Mouse (Mus musculus) heart, postnatal 25 days (tissue): ENCODE results near the gene Acvrl1. TPM values are rescaled to one million over a fixed set of nuclear protein-coding genes. Genes with fewer than 3 reads are reported as not detected.
A peak's percentile ranks its signal among the peaks of the same experiment; 100 is the strongest.
"Not testable (repeated sequence)": the region's sequence is repeated elsewhere in the genome, so short reads cannot be mapped to it uniquely, and the experiment has no call there.

ENCODE experiments used
- DNase-seq: peaks from one replicate; pipeline ENCODE4 v3.0.0; 2022; ENCODE audit warnings: low spot score
- intact Hi-C: fragments of 180-260 bp; cut with DNase I; formaldehyde crosslinking; loops from one replicate; pipeline ENCODE4 v1.15.1; 2025
- total RNA-seq, 2 experiments: library from RNA; stranded (reverse); gene quantifications; 2 replicates each; pipeline ENCODE4 v1.2.3; 2021

Gene Acvrl1
- total RNA-seq, 2 experiments from 2014 or later, result 23.2 to 31.5 TPM

DNA sequence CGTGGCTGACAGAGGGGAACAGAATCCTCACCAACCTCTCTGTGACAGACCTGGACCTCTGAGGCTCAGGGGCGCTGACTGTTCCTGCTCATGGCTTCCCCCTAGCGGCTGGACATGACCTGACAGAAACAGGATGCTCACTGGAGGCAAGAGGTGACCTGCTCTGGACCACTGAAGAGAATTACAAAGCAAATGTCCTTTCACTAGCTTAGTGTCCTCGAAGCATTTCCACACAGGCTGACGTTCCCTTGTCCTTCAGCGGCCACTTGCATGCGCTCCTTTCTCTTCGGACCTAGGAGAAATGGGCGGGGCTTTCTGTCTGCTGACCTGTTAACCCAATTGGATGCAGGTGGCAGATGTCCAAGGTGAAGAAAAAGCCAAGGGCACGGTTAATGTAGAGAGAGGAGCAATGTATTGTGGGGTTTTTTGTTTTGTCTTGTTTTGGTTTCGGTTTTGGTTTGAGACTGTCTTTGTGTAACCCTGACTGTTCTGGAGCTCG, 22.8 kb upstream of the Acvrl1 start:
- DNase-seq, result peak; percentile 61
- intact Hi-C loops, result loop anchor here (2.0 to 5.0 kb wide), 4 partner anchors 25 to 92 kb away; no protein-coding TSS in a partner anchor

DNA sequence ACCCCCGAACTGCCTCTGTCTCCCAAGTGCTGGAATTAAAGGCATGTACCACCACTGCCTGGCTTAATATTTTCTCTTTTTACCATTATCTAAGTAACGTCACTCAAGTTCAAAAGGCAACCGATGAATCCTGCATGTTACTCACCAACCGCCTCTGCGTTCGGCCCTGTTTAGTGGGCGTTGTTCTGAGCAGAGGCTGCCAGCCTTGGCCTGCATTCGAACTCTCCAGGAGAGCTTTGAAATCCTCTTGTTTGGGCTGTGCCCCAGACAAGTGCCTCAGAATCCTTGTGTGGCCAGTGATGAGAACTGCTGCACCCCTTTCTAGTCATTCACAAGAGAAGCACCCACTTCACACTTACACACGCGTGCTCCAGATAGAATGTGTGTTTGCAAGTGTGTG, 22.3 kb upstream of the Acvrl1 start:
- intact Hi-C loops, result loop anchor here (5.0 kb wide), 2 partner anchors 34 to 91 kb away; no protein-coding TSS in a partner anchor
- no peak for DNase-seq

DNA sequence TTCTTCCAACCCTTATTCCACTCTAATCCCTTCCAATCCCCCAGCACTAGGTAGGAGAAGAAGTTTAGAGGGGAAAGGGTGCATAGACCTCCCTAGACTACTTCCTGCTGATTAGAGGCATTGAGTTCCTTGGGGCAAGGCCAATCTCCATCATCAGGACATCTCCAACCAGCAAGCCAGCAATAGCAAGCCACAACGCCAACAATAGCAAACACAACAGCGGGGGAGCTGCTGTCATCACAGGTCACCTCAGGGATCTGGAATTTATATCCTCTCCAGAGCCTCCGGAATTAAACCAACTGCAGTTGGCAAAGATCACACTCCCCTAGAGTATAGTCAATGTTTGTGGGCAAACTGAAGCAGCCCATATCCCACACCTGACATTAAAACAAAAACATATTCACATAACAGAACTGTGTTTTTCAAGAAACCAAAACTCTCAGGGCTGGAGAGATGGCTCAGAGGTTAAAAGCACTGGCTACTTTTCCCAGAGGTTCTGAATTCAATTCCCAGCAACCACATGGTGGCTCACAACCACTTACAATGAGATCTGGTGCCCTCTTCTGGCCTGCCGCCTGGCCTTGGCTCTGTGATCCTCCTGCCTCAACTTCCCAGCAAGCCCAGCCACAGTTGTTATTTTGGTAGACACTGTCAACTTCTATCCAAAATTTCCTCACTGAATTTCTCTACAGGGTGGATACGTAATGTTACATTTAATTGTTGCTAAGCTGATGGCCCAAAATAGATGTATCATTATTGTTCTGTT, 20.2 kb upstream of the Acvrl1 start:
- intact Hi-C loops, result loop anchor here (5.0 kb wide), 2 partner anchors 36 to 89 kb away; no protein-coding TSS in a partner anchor
- no peak for DNase-seq

DNA sequence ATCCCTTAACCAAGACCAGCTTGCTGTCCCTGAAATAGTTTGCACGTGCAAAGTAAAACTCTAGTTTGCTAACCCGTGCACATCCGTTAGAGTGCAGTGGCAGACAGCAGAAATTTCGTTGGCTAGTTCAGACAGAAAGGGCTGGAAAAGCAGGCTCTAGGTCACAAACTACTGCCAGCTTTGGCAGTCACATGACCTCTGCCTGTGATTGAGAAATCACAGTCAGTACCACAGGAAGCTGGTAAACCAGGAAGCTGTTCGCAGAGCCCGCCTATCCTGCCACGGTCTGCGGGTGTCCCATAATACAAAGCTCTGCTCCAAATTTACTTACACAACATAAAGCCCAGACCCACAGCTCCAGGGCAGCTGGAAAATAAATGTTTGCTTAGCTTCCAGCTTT, 15.1 kb upstream of the Acvrl1 start:
- DNase-seq, result peak; percentile 51
- intact Hi-C loops, result no loop called here

DNA sequence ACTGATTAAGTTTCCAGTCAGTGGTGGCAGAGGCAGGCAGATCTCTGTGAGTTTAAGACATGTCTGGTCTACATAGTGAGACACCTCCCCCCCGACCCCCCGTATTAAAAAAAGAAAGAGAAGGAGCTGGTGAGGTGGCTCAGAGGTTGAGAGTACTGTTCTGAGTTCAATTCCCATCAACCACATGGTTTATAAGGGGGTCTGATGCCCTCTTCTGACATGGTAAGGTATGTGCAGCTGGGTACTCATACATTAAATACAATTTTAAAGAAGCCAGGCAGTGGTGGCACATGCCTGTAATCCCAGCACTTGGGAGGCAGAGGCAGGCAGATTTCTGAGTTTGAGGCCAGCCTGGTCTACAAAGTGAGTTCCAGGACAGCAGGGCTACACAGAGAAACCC, 14.5 kb upstream of the Acvrl1 start:
- intact Hi-C loops, DNase-seq: not testable (repeated sequence)

DNA sequence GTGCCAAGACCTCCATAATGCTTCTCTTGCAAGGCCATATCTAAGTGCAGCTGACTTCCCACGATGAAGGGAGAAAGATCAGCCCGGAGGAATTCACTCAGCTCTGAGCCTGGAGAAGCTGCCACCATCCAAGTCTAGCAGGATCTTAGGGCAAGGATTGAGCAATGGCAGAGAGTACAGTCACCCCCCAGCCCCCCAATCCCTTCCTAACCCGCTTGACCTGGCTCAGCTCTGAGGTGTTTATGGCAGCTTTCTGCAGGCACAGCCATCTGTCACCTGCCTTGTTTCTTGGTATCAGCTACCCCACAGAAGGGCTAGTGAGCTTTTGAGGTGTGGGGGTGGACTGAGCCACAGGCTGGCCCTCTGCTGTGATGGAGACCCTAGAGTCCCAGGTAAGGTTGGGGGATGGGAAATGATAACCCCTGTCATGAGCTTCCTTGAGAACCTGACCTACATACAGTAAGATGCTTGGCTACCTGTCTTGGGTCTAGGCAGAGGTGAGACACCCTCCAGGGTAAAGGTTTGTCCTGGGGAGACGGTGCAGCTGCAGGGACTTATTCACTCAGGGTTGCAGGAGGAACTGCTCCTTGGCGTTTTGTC, 12.7 kb upstream of the Acvrl1 start, which contains the start of gene Ankrd33:
Ankrd33 (plus strand) TSS at position 245 of the 600 bp plus-strand sequence.
- intact Hi-C loops, result no loop called here

DNA sequence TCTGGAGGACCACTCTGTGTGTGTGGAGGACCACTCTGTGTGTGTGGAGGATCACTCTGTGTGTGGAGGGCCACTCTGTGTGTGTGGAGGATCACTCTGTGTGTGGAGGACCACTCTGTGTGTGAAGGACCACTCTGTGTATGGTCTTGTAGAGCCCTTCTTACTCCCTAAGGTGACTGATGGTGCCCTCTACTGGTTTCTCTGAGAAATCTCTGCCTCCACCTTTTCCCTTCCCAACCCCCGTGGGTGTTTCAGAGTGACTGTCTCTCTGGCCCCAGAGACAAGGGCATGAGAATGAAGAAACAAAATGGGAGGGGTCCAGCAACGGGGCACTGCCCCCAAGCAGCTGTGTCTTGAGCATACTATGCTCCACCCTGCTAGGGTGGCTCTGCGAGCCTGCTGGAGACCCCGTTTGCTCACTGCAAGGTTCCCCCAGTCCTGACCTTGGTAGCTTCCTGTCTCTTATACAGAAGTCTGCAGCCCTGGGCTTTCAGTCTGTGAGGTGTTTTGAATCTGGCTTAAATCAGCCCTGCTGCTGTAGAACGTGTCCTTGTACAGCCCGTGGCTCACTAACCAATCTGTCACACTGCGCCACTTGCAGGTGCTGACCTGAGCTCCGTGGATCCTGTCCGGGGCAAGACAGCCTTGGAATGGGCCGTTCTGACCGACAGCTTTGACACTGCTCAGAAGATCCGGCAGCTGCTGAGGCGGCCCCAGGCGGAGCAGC, 9.8 kb upstream of the Acvrl1 start:
- no peak for DNase-seq
- intact Hi-C loops, result loop anchor here (2.0 kb wide), 1 partner anchor 26 kb away; no protein-coding TSS in a partner anchor

More for the DNA sequence above, 12.7 kb upstream of the Acvrl1 start, which contains the start of gene Ankrd33:
- DNase-seq, result no peak

DNA sequence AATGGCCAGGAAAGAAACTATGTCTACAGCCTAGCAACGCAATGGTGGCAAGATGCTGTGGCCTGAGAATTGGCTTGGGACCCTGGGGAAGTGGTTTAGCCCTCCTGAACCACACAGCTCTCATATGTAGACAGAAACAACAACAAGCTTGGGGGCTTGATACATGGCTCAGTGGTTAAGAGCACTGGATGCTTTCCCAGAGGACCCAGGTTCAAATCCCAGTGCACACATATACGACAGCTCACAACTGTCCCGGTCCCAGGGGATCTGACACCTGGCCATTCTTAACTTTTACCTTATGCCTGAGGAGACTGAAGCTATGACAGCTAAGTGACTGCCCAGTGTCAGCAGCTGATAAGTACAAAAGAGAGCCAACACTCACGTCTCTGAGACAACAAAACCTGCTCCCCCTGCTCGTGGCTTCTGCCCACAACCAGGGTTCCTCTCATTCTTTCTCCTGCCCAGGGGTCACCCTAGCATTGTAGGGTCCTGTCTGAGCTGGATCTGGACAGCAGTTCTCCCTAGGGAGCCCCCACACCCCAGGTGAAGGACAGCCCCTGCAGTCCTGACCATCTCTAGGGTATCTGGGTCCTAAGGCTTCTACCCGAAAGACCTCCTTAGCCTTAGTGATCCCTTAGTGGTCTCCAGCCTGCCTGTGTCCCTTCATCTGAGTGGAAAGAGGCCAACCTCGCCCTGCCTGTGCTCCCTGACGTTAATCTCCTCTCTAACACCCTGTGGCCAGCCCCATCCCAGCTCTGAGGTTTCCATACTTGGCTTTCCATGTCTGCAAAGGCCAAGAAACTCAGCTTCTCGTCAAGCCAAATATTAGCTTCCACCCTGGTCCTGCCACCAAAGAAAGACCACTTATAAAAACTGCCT, 6.7 kb upstream of the Acvrl1 start:
- intact Hi-C loops, result no loop called here

DNA sequence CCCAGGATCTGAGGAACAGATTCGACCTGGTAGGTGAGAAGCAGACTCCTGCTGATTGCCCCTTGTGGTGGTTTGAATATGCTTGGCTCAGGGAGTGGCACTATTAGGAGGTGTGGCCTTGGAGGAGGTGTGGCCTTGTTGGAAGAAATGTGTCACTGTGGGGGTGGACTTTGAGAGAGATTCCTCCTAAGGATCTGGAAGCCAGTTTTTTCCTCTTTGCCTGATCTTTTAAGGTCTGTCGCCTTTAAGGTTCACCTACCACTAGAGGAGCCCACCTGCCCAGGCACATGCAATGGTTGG, 6.1 kb upstream of the Acvrl1 start:
- DNase-seq, result no peak
- intact Hi-C loops, result no loop called here

More for the DNA sequence above, 6.7 kb upstream of the Acvrl1 start:
- DNase-seq, result no peak

DNA sequence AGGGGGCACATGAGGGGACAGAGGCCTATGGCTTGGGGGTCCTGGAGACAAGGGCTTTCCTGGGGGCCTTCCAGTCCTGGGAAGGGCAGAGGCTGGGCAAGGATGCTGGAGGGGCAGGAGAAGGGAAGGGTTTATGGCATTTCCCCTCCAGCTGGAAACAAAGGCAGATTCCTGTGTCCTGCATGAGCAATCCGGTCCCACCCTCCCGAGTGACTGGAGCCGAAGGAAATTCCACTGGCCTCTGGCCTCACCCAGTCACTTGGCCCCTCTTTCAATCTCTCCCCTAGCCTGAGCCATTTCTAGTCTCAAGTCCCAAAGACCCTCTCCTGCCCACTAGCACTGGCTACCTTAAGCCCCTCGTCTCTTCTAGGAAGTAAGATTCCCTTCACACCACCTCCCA, 5.1 kb upstream of the Acvrl1 start:
- intact Hi-C loops, result no loop called here
- peak; percentile 65 for DNase-seq

DNA sequence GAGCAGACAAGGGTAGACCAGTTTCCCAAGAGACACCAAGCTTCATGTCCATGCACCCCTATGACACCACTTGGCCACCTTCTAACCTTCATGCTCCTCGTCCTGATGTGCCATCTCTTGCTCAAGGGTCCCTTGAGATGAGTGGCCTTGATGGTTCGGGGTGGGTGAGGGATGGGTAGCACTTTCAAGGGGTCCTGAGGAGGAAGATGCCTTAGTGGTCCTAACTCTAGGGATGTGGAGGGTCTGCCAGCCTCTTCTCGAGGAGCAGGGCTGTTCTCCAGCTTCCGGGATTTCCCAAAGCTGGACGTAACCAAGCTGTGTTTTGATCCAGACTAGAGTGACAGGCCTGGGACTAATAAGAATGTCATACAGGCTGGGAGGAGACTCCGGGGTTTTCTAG, 2.8 kb upstream of the Acvrl1 start:
- DNase-seq, result no peak
- intact Hi-C loops, result no loop called here

DNA sequence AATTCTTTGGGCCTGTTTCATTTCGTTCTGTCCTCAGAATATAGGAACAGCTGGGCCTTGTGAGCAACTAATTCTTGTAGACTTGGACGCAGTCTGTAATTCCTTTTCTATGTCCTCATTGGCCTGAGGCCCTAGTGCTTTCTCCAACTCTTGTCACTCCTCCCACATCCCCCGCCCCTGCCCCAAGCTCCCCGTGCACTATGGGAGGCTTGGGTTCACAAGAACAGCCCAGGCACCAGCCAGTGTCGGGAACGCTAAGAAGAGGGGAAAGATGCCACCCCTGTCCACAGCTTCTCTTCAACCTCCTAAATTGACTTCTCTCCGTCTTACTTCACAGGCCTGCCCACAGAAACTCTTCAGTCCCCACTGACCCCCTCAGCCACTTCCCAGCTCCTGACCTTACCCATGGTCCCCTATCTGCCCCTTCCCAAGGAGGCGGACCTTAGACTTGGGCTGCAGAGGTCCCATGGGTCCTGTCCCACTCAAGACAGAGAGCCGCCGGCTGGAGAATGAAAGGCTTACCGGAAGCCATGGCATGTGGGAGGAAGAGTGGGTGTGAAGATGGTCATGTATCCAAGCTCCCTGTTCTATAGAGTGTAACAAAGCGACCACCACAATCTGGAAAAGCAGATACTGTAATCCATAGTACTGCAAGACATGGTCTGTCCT, 1.3 kb upstream of the Acvrl1 start:
- DNase-seq, result peak; percentile 65
- intact Hi-C loops, result no loop called here

DNA sequence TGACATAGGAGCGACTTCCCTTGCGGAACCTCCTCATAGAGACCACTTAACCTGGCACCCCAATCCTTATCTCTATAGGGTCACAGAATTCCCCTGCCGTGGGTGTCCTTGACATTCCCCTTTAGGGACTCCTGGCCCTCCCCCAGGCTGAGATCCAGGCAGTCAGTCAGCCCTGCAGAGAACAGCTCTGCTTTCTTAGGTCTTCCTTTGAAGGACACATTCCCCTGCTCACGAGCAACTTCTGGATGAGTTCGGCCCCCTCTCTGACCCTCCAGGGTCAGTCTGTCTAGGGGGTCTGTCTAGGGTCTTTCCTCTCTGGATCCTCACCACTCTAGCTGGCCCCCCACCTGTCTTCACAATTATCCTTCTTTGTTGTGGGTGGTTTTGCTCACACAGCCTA, 1.1 kb downstream of the Acvrl1 start:
- intact Hi-C loops, result no loop called here

DNA sequence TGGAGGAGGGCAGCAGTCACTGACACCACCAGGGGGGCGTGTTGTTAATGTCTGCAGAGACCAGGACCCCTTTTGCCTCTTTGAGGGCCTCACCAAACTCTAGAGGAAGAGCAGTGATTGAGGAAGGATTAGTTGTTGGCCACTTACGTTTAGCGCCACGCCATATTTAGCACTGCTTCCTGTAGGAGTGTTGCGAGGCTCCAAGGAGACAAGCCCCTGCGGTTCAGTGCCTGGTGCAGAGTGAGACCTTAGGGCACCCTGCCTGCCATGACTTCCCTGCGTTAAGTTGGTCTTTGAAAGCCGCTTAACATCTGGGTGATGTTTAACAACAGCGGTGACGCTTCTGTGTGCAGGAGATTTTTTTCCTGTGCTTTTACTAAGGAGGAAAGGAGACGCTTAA, 3.2 kb downstream of the Acvrl1 start:
- no peak for DNase-seq
- intact Hi-C loops, result no loop called here

More for the DNA sequence above, 1.1 kb downstream of the Acvrl1 start:
- DNase-seq, result no peak

DNA sequence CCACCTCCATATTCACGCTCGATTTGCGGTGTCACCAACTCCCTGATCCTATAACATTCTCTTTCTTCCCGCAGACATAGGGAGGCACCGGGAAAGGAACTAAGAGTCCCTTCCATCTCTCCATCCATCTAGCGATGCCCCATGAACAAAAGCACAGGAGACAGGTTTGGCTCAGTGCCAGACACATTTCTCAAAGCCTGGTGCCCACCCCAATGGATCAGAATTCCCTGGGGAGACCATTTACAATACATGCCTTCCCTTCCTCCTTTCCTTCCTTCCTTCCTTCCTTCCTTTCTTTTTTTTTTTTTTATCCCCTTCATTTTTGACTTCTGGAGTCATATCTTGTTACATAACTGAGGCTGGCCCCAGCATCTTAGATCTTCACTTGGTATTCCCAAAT, 3.7 kb downstream of the Acvrl1 start:
- intact Hi-C loops, result no loop called here
- no peak for DNase-seq

DNA sequence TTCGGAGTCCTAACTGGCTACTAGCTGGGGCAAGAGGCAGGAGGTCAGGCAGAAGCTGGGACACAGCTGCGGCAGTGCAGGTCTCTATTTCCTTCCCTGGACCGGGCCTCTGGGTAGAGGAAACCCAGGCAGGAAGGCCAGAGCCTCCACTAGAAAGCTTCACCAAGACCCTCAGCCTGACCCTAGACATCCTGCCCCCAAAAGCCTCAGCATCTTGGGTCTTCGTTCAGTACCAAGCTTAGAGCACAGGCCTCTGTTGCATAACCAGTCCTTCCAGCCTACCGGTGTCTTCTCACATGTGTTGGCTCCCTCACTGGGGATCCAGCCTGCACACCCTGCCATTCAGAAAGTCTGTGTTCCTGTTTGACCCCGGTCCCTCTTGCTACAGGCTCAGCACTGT, 4.4 kb downstream of the Acvrl1 start:
- DNase-seq, result no peak
- intact Hi-C loops, result no loop called here

DNA sequence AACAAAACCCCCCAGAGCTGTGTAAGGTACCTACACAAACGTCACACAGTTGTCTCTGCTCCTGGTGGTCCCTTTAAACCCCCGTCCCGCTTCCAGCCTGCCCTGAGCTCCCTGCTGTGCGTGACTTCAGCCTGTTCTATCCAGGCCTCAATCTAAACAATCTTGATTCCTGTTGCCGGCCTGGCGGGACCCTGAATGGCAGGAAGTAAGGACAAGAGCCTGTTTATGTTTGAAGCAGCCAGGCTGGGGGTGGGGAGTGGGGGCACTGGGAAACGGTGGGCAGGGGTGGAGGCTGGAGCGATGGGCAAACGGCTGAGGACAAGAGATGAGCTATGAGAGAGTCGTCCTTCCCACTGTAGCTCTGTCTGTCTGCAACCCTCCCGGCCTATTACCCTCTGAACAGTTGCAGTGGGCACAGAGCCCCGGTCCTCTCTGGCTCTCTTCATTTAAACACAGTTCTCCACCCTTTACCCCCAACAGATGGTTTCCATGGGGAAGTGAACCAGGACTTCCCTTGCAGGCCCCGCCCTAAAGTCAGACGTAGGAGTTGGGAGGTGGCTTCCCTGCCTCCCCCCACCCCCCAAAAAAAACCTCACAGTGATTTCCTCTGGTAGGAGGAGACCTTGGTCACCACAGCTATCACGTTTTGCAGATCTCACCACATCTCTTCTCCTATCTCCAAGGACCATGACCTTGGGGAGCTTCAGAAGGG, 5.8 kb downstream of the Acvrl1 start:
- intact Hi-C loops, result no loop called here
- DNase-seq, result no peak

DNA sequence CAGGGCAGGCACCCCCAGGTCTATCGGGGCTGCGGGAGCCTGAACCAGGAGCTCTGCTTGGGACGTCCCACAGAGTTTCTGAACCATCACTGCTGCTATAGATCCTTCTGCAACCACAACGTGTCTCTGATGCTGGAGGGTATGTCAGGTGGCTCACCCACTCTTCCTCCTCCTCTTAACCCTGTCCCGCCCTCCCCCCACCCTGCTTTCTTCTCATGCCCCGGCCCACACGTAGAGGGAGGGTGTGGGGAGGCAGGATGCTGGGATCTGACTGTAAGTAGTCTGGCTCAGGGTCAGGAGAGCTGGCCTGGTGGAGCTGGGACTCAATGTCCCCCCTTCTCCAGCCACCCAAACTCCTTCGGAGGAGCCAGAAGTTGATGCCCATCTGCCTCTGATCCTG, 7.1 kb downstream of the Acvrl1 start:
- intact Hi-C loops, result no loop called here
- DNase-seq, result no peak

DNA sequence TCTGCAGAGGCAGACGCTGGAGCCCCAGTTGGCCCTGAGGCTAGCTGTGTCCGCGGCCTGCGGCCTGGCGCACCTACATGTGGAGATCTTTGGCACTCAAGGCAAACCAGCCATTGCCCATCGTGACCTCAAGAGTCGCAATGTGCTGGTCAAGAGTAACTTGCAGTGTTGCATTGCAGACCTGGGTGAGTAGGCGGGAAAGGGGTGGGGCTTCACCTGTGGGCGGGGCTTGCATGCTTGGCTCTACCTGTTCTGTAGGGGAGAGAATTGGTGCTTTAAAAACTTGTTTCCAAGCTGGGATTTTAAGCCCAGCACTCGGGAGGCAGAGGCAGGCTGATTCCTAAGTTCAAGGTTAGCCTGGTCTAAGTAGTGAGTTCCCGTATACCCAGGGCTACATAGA, 9.1 kb downstream of the Acvrl1 start:
- DNase-seq, result no peak
- intact Hi-C loops, result no loop called here
